Mouse (Mus musculus): ENCODE results near the gene Elk1. TPM values are rescaled to one million over a fixed set of nuclear protein-coding genes. Genes with fewer than 3 reads are reported as not detected.

The Elk1 gene
- polyA plus RNA-seq, 1 experiment from 2014 or later, result 3.6 TPM

GRCm38 (mm10) chrX:20920249-20920843 lies 30.1 kb downstream of the Elk1 start:
- H3K4me1 ChIP-seq (replicated peaks; ENCODE audit: control insufficient read depth, insufficient read depth), result no peaks in the 10 kb centered on the region
- ATAC-seq (ENCODE audit: low FRiP score, low TSS enrichment) (peak; percentile 69), DNase-seq (ENCODE audit: low spot score) (peak; percentile 14)
- H3K9ac ChIP-seq (ENCODE audit: low read length), result no peak overlapping the region
- WGBS, result 21% methylated on average over 35 of the region's 49 CpGs
- H3K4me3 ChIP-seq (ENCODE audit: low read depth, low read length), result peak overlapping the region; percentile 38
- peak overlapping the region; percentile 63 for H3K4me2 ChIP-seq (replicated peaks; ENCODE audit: low read depth)
- no peaks in the 10 kb centered on the region for H3K9me3 ChIP-seq (ENCODE audit: control insufficient read depth, low read length)
- no peaks in the 10 kb centered on the region for H3K27me3 ChIP-seq (ENCODE audit: control insufficient read depth, insufficient read depth, low read length)
- H3K27ac ChIP-seq (replicated peaks), result no peak overlapping the region
- no peak for TF ChIP-seq EP300 (optimal IDR thresholded peaks at IDR 0.05)
- no peak for TF ChIP-seq CTCF (IDR thresholded peaks at IDR 0.05; ENCODE audit: low read depth)
- no peaks in the 10 kb centered on the region for H3K36me3 ChIP-seq (ENCODE audit: control insufficient read depth, insufficient read depth, low read length)

- Histone ChIP-seq H3K9ac (ENCODE audit: low read length) (no peak overlapping the region), H3K27ac (replicated peaks) (no peak overlapping the region), H3K27me3 (ENCODE audit: control insufficient read depth, insufficient read depth, low read length) (no peaks in the 10 kb centered on the region), H3K4me1 (replicated peaks; ENCODE audit: control insufficient read depth, insufficient read depth) (no peaks in the 10 kb centered on the region), H3K36me3 (ENCODE audit: control insufficient read depth, insufficient read depth, low read length) (no peaks in the 10 kb centered on the region), H3K9me3 (ENCODE audit: control insufficient read depth, low read length) (no peaks in the 10 kb centered on the region), H3K4me3 (ENCODE audit: low read depth, low read length) (no peak overlapping the region), H3K4me2 (replicated peaks; ENCODE audit: low read depth) (no peak overlapping the region)
- ATAC-seq (ENCODE audit: low FRiP score, low TSS enrichment), result no peak
- TF ChIP-seq CTCF (IDR thresholded peaks at IDR 0.05; ENCODE audit: low read depth), result no peak
- TF ChIP-seq EP300 (optimal IDR thresholded peaks at IDR 0.05), result no peak
- DNase-seq (ENCODE audit: low spot score), result no peak
Measured at GRCm38 (mm10) chrX:20915075-20915474, 35.3 kb downstream of the Elk1 start.

- no peaks in the 10 kb centered on the region for H3K36me3 ChIP-seq (ENCODE audit: control insufficient read depth, insufficient read depth, low read length)
- TF ChIP-seq EP300 (optimal IDR thresholded peaks at IDR 0.05), result no peak
- TF ChIP-seq CTCF (IDR thresholded peaks at IDR 0.05; ENCODE audit: low read depth), result no peak
- no peak overlapping the region for H3K4me3 ChIP-seq (ENCODE audit: low read depth, low read length)
- H3K9ac ChIP-seq (ENCODE audit: low read length), result no peak overlapping the region
- ATAC-seq (ENCODE audit: low FRiP score, low TSS enrichment) (no peak), DNase-seq (ENCODE audit: low spot score) (no peak)
- H3K4me2 ChIP-seq (replicated peaks; ENCODE audit: low read depth), result no peak overlapping the region
- no peaks in the 10 kb centered on the region for H3K27me3 ChIP-seq (ENCODE audit: control insufficient read depth, insufficient read depth, low read length)
- 78% methylated on average over 6 of the region's 6 CpGs for WGBS
- no peaks in the 10 kb centered on the region for H3K4me1 ChIP-seq (replicated peaks; ENCODE audit: control insufficient read depth, insufficient read depth)
- no peaks in the 10 kb centered on the region for H3K9me3 ChIP-seq (ENCODE audit: control insufficient read depth, low read length)
- H3K27ac ChIP-seq (replicated peaks), result no peak overlapping the region
Measured at GRCm38 (mm10) chrX:20913726-20914125, 36.7 kb downstream of the Elk1 start.

- Histone ChIP-seq H3K4me2 (replicated peaks; ENCODE audit: low read depth) (no peak overlapping the region), H3K27me3 (ENCODE audit: control insufficient read depth, insufficient read depth, low read length) (no peaks in the 10 kb centered on the region), H3K4me1 (replicated peaks; ENCODE audit: control insufficient read depth, insufficient read depth) (no peaks in the 10 kb centered on the region), H3K4me3 (ENCODE audit: low read depth, low read length) (no peak overlapping the region), H3K9me3 (ENCODE audit: control insufficient read depth, low read length) (no peaks in the 10 kb centered on the region), H3K36me3 (ENCODE audit: control insufficient read depth, insufficient read depth, low read length) (no peaks in the 10 kb centered on the region), H3K9ac (ENCODE audit: low read length) (no peak overlapping the region), H3K27ac (replicated peaks) (no peak overlapping the region)
- ATAC-seq (ENCODE audit: low FRiP score, low TSS enrichment) (no peak), DNase-seq (ENCODE audit: low spot score) (no peak)
- WGBS, result 30% methylated on average over 3 of the region's 3 CpGs
- TF ChIP-seq EP300 (optimal IDR thresholded peaks at IDR 0.05) (no peak), CTCF (IDR thresholded peaks at IDR 0.05; ENCODE audit: low read depth) (no peak)
Measured at GRCm38 (mm10) chrX:20910074-20910473, 40.3 kb downstream of the Elk1 start.

Other genes with a start within 250 kb of the Elk1 start
- gene Usp11, start 246.7 kb downstream of the Elk1 start, polyA plus RNA-seq (2015; fragmentation: Nextera tagmentation; extraction: Ambion mirVana), result 3.8 and 4.2 TPM in 2 replicates
- gene Araf, start 152.8 kb downstream of the Elk1 start, polyA plus RNA-seq (2015; fragmentation: Nextera tagmentation; extraction: Ambion mirVana), result 55.4 and 61.7 TPM in 2 replicates
- gene Timp1, start 80.4 kb downstream of the Elk1 start, polyA plus RNA-seq (2015; fragmentation: Nextera tagmentation; extraction: Ambion mirVana), result 11.7 and 18.8 TPM in 2 replicates
- gene Syn1, start 29.6 kb downstream of the Elk1 start, polyA plus RNA-seq (2015; fragmentation: Nextera tagmentation; extraction: Ambion mirVana), result 1.1 and 1.7 TPM in 2 replicates
- gene Cfp, start 19.1 kb downstream of the Elk1 start, polyA plus RNA-seq (2015; fragmentation: Nextera tagmentation; extraction: Ambion mirVana), result 4.3 and 6.0 TPM in 2 replicates
- 57.0 and 62.9 TPM in 2 replicates for gene Uxt, start 11.4 kb upstream of the Elk1 start, polyA plus RNA-seq (2015; fragmentation: Nextera tagmentation; extraction: Ambion mirVana)
- gene Zfp182, start 111.7 kb upstream of the Elk1 start, polyA plus RNA-seq (2015; fragmentation: Nextera tagmentation; extraction: Ambion mirVana), result 2.8 TPM in 2 replicates
- gene Spaca5, start 117.8 kb upstream of the Elk1 start, polyA plus RNA-seq (2015; fragmentation: Nextera tagmentation; extraction: Ambion mirVana), result not detected in 2 replicates
- gene Zfp300, start 138.9 kb upstream of the Elk1 start, polyA plus RNA-seq (2015; fragmentation: Nextera tagmentation; extraction: Ambion mirVana), result 0.40 and 0.58 TPM in 2 replicates
- not detected in 2 replicates for gene Ssxa1, start 165.2 kb upstream of the Elk1 start, polyA plus RNA-seq (2015; fragmentation: Nextera tagmentation; extraction: Ambion mirVana)
- not detected in 2 replicates for gene Gm21876, start 225.0 kb upstream of the Elk1 start, polyA plus RNA-seq (2015; fragmentation: Nextera tagmentation; extraction: Ambion mirVana)

Measured in stomach, postnatal 0 days (tissue).